Mouse (Mus musculus) MEL (cell line): ENCODE results near the gene Cnih3. TPM values are rescaled to one million over a fixed set of nuclear protein-coding genes. Genes with fewer than 3 reads are reported as not detected.

Experiments used
- DNase-seq: peaks from one replicate; pipeline ENCODE4 v3.0.0; 2011; ENCODE audit warnings: low read depth, low spot score
- H3K27ac ChIP-seq: 2 replicates; pipeline ENCODE4 v1.5.1; 2012; ENCODE audit warnings: low read depth, mild to moderate bottlenecking, control low read depth, low read length, moderate library complexity; ENCODE audit not compliant: control insufficient read depth
- H3K27me3 ChIP-seq, 2 experiments: fragments of 150-350 bp in 1 of 2; sonication (generic) in 1 of 2; 2 replicates each; pipeline ENCODE4 v1.6.1; 2012; ENCODE audit warnings: low read length in 2 of 2, mild to moderate bottlenecking in 2 of 2, improper control_type of control experiment in 1 of 2, moderate library complexity in 1 of 2; ENCODE audit not compliant: insufficient read depth in 2 of 2, control insufficient read depth in 1 of 2
- H3K36me3 ChIP-seq, 2 experiments: 2 replicates each; pipeline ENCODE4 v1.6.1; 2012 to 2014; ENCODE audit warnings: low read length in 2 of 2, improper control_type of control experiment in 1 of 2, inconsistent platforms in 1 of 2, mild to moderate bottlenecking in 1 of 2; ENCODE audit not compliant: insufficient read depth in 2 of 2, control insufficient read depth in 1 of 2
- H3K4me1 ChIP-seq, 2 experiments: fragments of 150-350 bp in 1 of 2; sonication (generic) in 1 of 2; 2 replicates each; pipeline ENCODE4 v1.6.1; 2012; ENCODE audit warnings: low read length in 2 of 2, improper control_type of control experiment in 1 of 2, mild to moderate bottlenecking in 1 of 2; ENCODE audit not compliant: insufficient read depth in 2 of 2, control insufficient read depth in 1 of 2
- H3K4me3 ChIP-seq, 2 experiments: fragments of 150-350 bp in 1 of 2; sonication (generic) in 1 of 2; 2 replicates each; pipeline ENCODE4 v1.5.1; 2012; ENCODE audit warnings: low read depth in 2 of 2, low read length in 2 of 2, mild to moderate bottlenecking in 2 of 2, moderate library complexity in 2 of 2, control low read depth in 1 of 2, improper control_type of control experiment in 1 of 2; ENCODE audit not compliant: control insufficient read depth in 1 of 2, insufficient read depth in 1 of 2
- H3K79me2 ChIP-seq: 2 replicates; pipeline ENCODE4 v1.6.1; 2012; ENCODE audit warnings: mild to moderate bottlenecking, low read length, moderate library complexity; ENCODE audit not compliant: control insufficient read depth, poor library complexity, insufficient read depth
- H3K9ac ChIP-seq: 2 replicates; pipeline ENCODE4 v1.6.1; 2012; ENCODE audit warnings: low read depth, mild to moderate bottlenecking, control low read depth, low read length, moderate library complexity; ENCODE audit not compliant: control insufficient read depth, poor library complexity, severe bottlenecking
- H3K9me3 ChIP-seq: fragments of 150-350 bp; sonication (generic); replicated peaks from 2 replicates; pipeline ENCODE4 v1.6.1; 2012; ENCODE audit warnings: mild to moderate bottlenecking, low read length, improper control_type of control experiment, moderate library complexity; ENCODE audit not compliant: insufficient read depth
- BHLHE40 ChIP-seq: IDR thresholded peaks from 2 replicates; pipeline ENCODE4 v1.6.1; 2012; ENCODE audit warnings: low read depth, mild to moderate bottlenecking, inconsistent platforms, low read length, improper control_type of control experiment, borderline replicate concordance
- CTCF ChIP-seq, 3 experiments: IDR thresholded peaks in 2 of 3; conservative IDR thresholded peaks in 1 of 3; 2 replicates each; pipeline ENCODE4 v1.5.1; 2011 to 2012; ENCODE audit warnings: low read length in 3 of 3, low read depth in 2 of 3, mild to moderate bottlenecking in 2 of 3, improper control_type of control experiment in 1 of 3, inconsistent platforms in 1 of 3, mixed read lengths in 1 of 3, moderate library complexity in 1 of 3; ENCODE audit not compliant: control insufficient read depth in 1 of 3, insufficient read depth in 1 of 3, poor library complexity in 1 of 3, severe bottlenecking in 1 of 3
- E2F4 ChIP-seq: IDR thresholded peaks from 2 replicates; pipeline ENCODE4 v1.6.1; 2011; ENCODE audit warnings: low read depth, low read length, improper control_type of control experiment, borderline replicate concordance
- EP300 ChIP-seq, 2 experiments: IDR thresholded peaks; 2 replicates each; pipeline ENCODE4 v1.6.1; 2011; ENCODE audit warnings: improper control_type of control experiment in 2 of 2, low read length in 2 of 2, low read depth in 1 of 2, mild to moderate bottlenecking in 1 of 2
- ETS1 ChIP-seq: IDR thresholded peaks from 2 replicates; pipeline ENCODE4 v1.6.1; 2012; ENCODE audit warnings: low read depth, mild to moderate bottlenecking, inconsistent platforms, low read length, improper control_type of control experiment, moderate library complexity
- GATA1 ChIP-seq: IDR thresholded peaks from 2 replicates; pipeline ENCODE4 v1.6.1; 2011; ENCODE audit warnings: low read depth, low read length, improper control_type of control experiment
- HCFC1 ChIP-seq: IDR thresholded peaks from 2 replicates; pipeline ENCODE4 v1.6.1; 2012; ENCODE audit warnings: low read depth, mild to moderate bottlenecking, inconsistent platforms, low read length, improper control_type of control experiment, moderate library complexity
- MAFK ChIP-seq: IDR thresholded peaks from 2 replicates; pipeline ENCODE4 v1.6.1; 2011; ENCODE audit warnings: low read depth, mild to moderate bottlenecking, low read length, improper control_type of control experiment, borderline replicate concordance
- MAX ChIP-seq: IDR thresholded peaks from 2 replicates; pipeline ENCODE4 v1.6.1; 2011; ENCODE audit warnings: low read length, improper control_type of control experiment
- MAZ ChIP-seq: IDR thresholded peaks from 2 replicates; pipeline ENCODE4 v1.6.1; 2012; ENCODE audit warnings: low read depth, mild to moderate bottlenecking, inconsistent platforms, low read length, improper control_type of control experiment
- MXI1 ChIP-seq: IDR thresholded peaks from 2 replicates; pipeline ENCODE4 v1.6.1; 2011; ENCODE audit warnings: mild to moderate bottlenecking, low read depth, low read length, improper control_type of control experiment
- MYB ChIP-seq: IDR thresholded peaks from 2 replicates; pipeline ENCODE4 v1.6.1; 2011; ENCODE audit warnings: mild to moderate bottlenecking, low read depth, low read length, improper control_type of control experiment
- MYC ChIP-seq: IDR thresholded peaks from 2 replicates; pipeline ENCODE4 v1.6.1; 2011; ENCODE audit warnings: low read depth, mild to moderate bottlenecking, low read length, improper control_type of control experiment, moderate library complexity
- NRF1 ChIP-seq: IDR thresholded peaks from 2 replicates; pipeline ENCODE4 v1.6.1; 2014; ENCODE audit warnings: low read depth, mild to moderate bottlenecking, inconsistent platforms, low read length, improper control_type of control experiment, moderate library complexity; ENCODE audit not compliant: poor library complexity, insufficient read depth, severe bottlenecking
- POLR2A ChIP-seq, 2 experiments: IDR thresholded peaks; 2 replicates each; pipeline ENCODE4 v1.6.1; 2011 to 2012; ENCODE audit warnings: low read length in 2 of 2, mild to moderate bottlenecking in 2 of 2, control low read depth in 1 of 2, improper control_type of control experiment in 1 of 2, low read depth in 1 of 2, moderate library complexity in 1 of 2; ENCODE audit not compliant: control insufficient read depth in 1 of 2, insufficient read depth in 1 of 2, poor library complexity in 1 of 2
- POLR2AphosphoS2 ChIP-seq: IDR thresholded peaks from 2 replicates; pipeline ENCODE4 v1.6.1; 2011; ENCODE audit warnings: low read length, improper control_type of control experiment
- POLR2AphosphoS5 ChIP-seq: IDR thresholded peaks from 2 replicates; pipeline ENCODE4 v1.6.1; 2012; ENCODE audit warnings: low read depth, borderline replicate concordance, mild to moderate bottlenecking, inconsistent platforms, low read length, moderate library complexity, mixed read lengths
- SIN3A ChIP-seq: IDR thresholded peaks from 2 replicates; pipeline ENCODE4 v1.6.1; 2012; ENCODE audit warnings: low read length, improper control_type of control experiment, inconsistent platforms
- SMC3 ChIP-seq: IDR thresholded peaks from 2 replicates; pipeline ENCODE4 v1.6.1; 2011; ENCODE audit warnings: low read depth, low read length, improper control_type of control experiment
- TAL1 ChIP-seq: IDR thresholded peaks from 2 replicates; pipeline ENCODE4 v1.6.1; 2012; ENCODE audit warnings: mild to moderate bottlenecking, inconsistent platforms, low read length, moderate library complexity, mixed read lengths
- TCF12 ChIP-seq: IDR thresholded peaks from 2 replicates; pipeline ENCODE4 v1.6.1; 2014; ENCODE audit warnings: low read depth, mild to moderate bottlenecking, inconsistent platforms, low read length, improper control_type of control experiment, moderate library complexity
- UBTF ChIP-seq: IDR thresholded peaks from 2 replicates; pipeline ENCODE4 v1.6.1; 2012; ENCODE audit warnings: low read depth, mild to moderate bottlenecking, inconsistent platforms, low read length, improper control_type of control experiment, moderate library complexity, borderline replicate concordance; ENCODE audit not compliant: insufficient read depth
- ZC3H11A ChIP-seq: IDR thresholded peaks from 2 replicates; pipeline ENCODE4 v1.6.1; 2012; ENCODE audit warnings: low read depth, mild to moderate bottlenecking, inconsistent platforms, low read length, improper control_type of control experiment
- ZMIZ1 ChIP-seq: IDR thresholded peaks from 2 replicates; pipeline ENCODE4 v1.6.1; 2012; ENCODE audit warnings: low read depth, mild to moderate bottlenecking, inconsistent platforms, low read length, improper control_type of control experiment, moderate library complexity
- ZNF384 ChIP-seq: IDR thresholded peaks from 2 replicates; pipeline ENCODE4 v1.6.1; 2012; ENCODE audit warnings: low read depth, mild to moderate bottlenecking, inconsistent platforms, low read length, improper control_type of control experiment
- polyA plus RNA-seq, 2 experiments: library from polyadenylated mRNA; stranded (reverse) in 1 of 2; unstranded in 1 of 2; fragments of >175 nt in 1 of 2; fragments of >200 nt in 1 of 2; gene quantifications; 2 replicates each; pipeline versions ENCODE4 v1.2.1 to v1.2.4; 2012; ENCODE audit warnings: low replicate concordance in 2 of 2, low read depth in 1 of 2; ENCODE audit not compliant: insufficient read length in 2 of 2, insufficient read depth in 1 of 2, missing spikeins in 1 of 2
- total RNA-seq: library from RNA; depleted of rRNA; stranded (reverse); fragments of 300-350 nt; gene quantifications from 2 replicates; pipeline ENCODE4 v1.2.3, GENCODE M21; 2012

Cnih3 gene
- total and polyA plus RNA-seq, 3 experiments: not detected

DNA sequence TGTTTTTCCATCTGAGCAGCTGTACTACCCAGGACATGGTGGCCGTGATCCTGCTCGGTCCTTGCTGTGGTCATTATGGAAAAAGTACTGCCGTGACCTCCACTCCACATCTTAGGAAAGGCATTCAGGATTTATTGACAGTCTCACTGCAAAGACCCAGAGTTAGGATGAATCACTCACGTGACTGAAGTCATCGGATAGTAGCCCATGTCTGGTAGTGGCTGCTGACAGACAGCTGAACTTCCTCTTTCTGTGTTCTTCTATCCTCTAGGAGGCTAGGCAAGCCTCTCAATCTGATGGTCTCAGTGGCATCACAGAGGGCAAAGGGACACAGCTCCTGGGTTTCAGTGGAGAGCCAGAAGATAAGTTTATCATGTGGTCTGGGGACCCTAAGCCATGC, 35.9 kb upstream of the Cnih3 start (continued):
- TF ChIP-seq UBTF (no peak), TCF12 (no peak), MAFK (no peak), MXI1 (peak; percentile 21), POLR2AphosphoS5 (no peak), POLR2A (IDR thresholded peaks at IDR 0.05; ENCODE audit: control insufficient read depth in 1 of 2, insufficient read depth in 1 of 2, low read depth in 1 of 2, low read length in 2 of 2, poor library complexity in 1 of 2) (no peak), ETS1 (no peak), BHLHE40 (peak; percentile 97), E2F4 (no peak), POLR2AphosphoS2 (no peak), TAL1 (no peak), MYC (0 out of 2 replicates have a peak, but pooled peaks have one; percentile 40), MYB (no peak), MAX (peak; percentile 78), HCFC1 (no peak), EP300 (IDR thresholded peaks at IDR 0.05; ENCODE audit: low read depth in 1 of 2, low read length in 2 of 2) (peak; percentile 18; a peak in 1 of 4 replicates)

DNA sequence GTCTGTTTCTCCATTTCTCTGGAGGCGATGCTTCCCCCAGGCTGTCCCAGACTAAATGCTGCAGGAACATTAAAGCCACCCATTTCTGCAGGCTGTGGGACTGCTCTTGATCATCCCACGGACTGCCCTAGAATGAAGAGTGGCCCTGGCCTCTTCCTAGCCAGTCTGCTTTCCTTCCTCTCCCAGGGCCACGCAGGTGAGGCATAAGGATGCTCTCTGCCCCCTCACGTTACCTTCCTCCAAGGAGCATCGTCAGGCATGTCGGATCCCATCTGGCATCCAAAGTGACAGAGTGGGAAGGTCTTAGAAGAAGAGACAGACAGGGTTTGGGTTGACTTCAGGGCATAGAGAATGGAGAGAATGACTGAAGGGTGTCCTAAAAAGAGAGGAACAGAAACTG, 33.0 kb upstream of the Cnih3 start:
- no peak for DNase-seq
- H3K4me3 ChIP-seq: no peak overlapping the region
- peaks cover 0 to 2% of the 10 kb centered on the region in 2 experiments; a peak in 1 of 4 replicates for H3K27me3 ChIP-seq
- no peak overlapping the region for H3K9ac ChIP-seq
- TF ChIP-seq POLR2A (IDR thresholded peaks at IDR 0.05; ENCODE audit: control insufficient read depth in 1 of 2, insufficient read depth in 1 of 2, low read depth in 1 of 2, low read length in 2 of 2, poor library complexity in 1 of 2): no peak
- TF ChIP-seq SIN3A: no peak
- no peak for TF ChIP-seq MYB
- no peak for TF ChIP-seq NRF1
- TF ChIP-seq ZC3H11A: no peak
- no peak for TF ChIP-seq MYC
- TF ChIP-seq CTCF (IDR thresholded peaks at IDR 0.05 in 2 of 3, conservative IDR thresholded peaks at IDR 0.05 in 1 of 3; ENCODE audit: control insufficient read depth in 1 of 3, insufficient read depth in 1 of 3, low read depth in 2 of 3, low read length in 3 of 3, poor library complexity in 1 of 3, severe bottlenecking in 1 of 3): no peak
- no peak for TF ChIP-seq MXI1
- no peak for TF ChIP-seq MAFK
- no peak for TF ChIP-seq ZNF384
- no peak for TF ChIP-seq MAX
- TF ChIP-seq POLR2AphosphoS2: no peak
- TF ChIP-seq TAL1: no peak
- no peak for TF ChIP-seq ZMIZ1
- no peak for TF ChIP-seq MAZ
- TF ChIP-seq E2F4: no peak
- no peak for TF ChIP-seq GATA1
- TF ChIP-seq SMC3: no peak
- TF ChIP-seq EP300 (IDR thresholded peaks at IDR 0.05; ENCODE audit: low read depth in 1 of 2, low read length in 2 of 2): no peak
- no peaks in the 10 kb centered on the region for H3K79me2 ChIP-seq
- no peaks in the 10 kb centered on the region for H3K9me3 ChIP-seq
- peaks cover 0 to 32% of the 10 kb centered on the region in 2 experiments; a peak in 3 of 4 replicates for H3K4me1 ChIP-seq
- peaks cover 0 to 15% of the 10 kb centered on the region in 2 experiments; a peak in 2 of 4 replicates for H3K36me3 ChIP-seq
- H3K27ac ChIP-seq: no peak overlapping the region
